Mouse (Mus musculus): ENCODE results near the gene Fancb.
A peak's percentile ranks its signal among the peaks of the same experiment; 100 is the strongest.

Fancb gene

DNA sequence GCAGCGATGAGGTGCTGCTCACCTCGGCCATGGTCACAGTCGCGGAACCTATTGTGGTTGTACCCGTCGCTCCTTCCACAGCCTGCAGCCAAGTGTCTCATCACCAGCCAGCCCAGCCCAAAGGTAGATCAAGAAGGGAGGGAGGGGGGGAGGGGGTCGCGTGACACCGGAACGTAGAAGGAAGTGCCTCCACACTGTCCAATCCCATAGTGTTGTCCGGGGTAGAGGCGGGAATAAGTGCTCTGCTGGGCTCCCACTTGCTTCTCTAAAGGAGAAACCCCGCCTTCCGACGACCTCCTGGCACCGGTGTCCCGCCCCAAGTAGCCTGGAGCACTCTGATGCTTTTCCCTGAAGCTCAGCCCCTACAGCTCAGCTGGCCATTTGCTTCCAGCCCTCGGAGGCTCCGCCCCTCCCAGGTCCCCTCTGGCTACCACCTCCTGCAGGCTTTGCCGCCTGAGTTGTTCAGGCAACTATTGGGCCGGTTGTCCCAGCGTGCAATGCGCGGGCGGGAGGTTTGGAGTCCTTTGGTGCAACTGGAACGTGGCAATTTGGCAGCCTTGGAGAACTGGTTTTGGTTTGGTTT lies at the start of gene Fancb, which contains the start of gene Mospd2:
TSS of gene Fancb (plus strand) at position 400 of the 583 bp plus-strand sequence.
TSS of gene Mospd2 (minus strand) at position 183 of the 583 bp plus-strand sequence.
- peak; percentile 92 to 95 for DNase-seq (ENCODE audit: low spot score in 2 of 2)

DNA sequence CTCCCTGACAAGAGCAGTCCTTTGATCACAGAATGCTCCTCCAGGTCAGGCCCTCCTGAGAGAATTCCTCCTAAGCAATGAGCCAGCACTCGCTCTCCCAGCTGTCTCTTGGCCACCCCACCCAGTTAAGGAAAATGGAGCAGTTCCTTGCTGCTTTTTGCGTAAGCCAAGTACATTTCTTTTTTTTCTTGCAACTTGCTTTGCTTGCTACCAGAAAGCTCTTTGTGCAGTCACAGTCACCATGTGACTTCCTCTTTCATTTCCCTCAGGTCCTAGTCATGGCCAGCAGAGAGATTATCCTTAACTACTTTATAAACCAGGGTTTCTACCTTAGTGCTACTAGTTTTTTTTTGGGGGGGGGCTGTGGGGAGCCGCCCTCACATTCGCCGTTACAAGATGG lies 38.9 kb upstream of the Fancb start:
- peak; percentile 5 to 11 for DNase-seq (ENCODE audit: low spot score in 2 of 2)

DNA sequence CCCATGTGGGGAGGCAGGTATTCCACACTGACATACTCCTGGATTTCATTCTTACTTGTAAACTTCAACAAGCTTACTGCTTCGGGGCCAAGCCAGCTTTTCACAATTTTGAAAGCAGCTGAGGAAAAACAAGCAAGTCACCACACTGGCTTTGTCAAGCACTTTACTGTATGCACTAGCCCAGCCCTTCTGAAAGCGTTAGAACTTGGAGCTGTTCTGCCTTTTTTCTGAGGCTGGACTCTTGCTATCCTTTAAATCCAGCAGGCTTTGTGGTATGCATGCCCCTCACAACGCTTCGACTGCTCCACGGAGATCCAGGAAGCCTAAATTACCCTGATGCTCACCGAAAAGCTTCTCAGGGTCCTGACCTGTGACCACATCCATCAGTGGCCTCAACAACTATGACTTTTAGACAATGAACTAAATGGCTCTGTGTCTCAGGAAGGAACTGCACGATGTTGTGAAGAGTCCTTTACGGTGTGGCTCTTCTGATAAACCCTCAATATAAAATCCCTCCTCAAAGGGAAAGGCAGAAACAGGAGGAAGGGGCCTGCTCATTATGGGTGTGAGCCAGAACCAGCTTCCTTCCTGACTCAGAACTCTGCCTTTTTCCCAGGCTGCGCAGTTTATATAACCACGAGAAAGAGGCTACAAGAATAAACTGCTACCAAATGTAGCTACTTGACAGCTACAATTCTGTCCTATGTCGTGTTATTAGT lies 28.4 kb upstream of the Fancb start:
- peak; percentile 24 to 39 for DNase-seq (ENCODE audit: low spot score in 2 of 2)

DNA sequence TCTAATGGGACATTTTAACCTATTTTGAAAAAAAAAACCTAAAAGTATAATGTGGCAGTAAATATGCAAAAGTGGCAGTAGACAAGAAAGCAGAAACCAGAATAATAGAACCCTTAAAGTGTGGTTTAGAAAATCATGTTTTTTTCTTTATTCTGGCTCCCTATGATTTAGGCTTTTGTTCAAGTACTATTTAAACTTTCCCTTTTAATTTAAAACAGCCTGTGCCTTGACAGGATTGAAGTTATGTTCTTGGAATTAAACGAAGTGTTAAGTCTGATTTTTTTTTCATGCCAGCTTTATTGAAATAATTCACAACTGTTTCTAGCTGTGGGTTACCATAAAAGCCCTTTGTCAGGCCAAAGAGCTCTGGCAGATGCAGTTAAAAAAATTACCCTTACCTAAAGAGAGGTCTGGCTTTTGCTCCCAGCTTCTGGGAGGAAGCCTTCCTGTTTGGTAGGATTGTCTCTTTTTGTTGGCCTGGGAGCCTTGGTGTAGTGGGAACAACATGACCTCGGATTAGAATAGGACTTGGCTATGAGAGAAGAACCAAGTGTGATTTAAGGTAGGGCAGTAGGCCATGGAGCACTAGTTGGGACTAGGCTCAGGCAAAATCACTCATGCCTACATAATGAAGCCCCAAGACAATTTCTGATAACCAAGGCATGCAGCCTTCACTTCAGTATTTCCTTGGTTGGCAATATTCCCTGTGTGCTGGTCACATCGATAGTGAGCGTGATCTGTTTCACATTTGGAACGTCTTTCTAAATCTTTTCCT lies 27.6 kb upstream of the Fancb start:
- DNase-seq (ENCODE audit: low spot score in 2 of 2): peak; percentile 33 to 64

DNA sequence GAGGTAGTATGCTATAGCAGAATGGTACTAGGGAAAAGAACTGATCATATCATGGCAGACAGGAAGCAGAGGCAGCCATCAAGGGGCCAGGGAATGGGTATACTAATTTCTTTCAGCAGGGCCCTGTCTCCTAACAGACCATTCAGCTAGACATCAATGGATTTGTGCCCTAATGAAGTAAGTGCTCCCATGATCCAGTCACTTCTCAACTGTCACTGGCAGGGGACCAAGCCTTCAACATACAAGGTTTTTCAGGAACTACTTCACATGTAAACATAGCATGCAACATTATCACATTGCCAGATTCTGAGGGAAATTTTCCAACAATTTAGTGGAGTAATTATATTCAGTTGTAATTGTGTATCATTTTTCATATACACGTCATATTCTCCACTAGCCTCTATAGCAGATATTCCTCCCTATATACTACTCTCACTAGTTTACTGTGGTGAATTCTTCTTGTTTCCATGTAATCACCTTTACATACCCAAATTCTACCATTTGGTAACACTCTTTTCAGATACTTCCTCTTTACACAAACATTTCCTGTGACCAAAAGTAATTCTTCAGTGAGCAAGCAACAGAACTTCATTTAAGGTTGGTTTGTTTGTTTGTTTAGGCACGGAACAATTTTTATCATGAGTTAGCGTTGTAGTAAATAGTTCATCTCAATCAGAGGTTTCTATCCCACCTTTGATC lies 14.5 kb upstream of the Fancb start:
- DNase-seq (ENCODE audit: low spot score in 2 of 2): no peak

DNA sequence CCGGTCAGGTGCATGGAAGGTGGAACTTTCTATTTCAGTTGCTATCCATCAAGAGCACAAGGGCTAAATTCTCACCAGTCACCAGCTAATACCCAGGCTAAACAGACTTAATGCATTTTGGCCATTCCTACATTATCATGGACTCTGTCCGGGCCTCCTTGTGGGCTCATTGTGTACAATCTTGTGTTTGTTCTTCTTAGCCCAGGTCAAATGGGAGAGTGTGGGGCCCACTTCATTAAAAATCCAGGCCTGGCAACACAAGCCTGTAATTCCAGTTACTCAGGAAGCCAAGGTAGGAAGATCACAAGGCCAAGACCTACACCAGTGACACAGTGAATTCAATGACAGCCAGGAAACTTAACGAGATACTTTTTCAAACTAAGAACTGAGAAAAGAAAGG lies 9.2 kb upstream of the Fancb start:
- no peak for DNase-seq (ENCODE audit: low spot score in 2 of 2)

DNA sequence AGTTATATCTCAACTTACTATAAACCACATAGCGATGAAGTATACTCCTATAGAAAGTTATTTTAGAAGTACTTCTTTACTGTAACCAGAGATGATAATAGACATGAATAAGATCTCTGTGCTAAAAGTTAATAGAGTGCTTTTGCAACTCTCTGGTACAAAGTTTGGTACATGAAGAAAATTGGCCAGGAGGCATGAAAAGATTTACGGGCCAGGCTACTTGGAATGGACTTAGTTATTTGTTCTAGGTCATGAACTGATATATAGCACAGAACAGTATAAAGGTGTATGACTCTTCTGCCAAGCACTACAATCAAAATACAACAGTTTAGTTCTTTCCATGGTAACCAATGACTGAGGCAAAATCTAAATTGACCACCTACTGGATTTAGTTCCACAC lies 1.5 kb upstream of the Fancb start:
- DNase-seq (ENCODE audit: low spot score in 2 of 2): no peak

DNA sequence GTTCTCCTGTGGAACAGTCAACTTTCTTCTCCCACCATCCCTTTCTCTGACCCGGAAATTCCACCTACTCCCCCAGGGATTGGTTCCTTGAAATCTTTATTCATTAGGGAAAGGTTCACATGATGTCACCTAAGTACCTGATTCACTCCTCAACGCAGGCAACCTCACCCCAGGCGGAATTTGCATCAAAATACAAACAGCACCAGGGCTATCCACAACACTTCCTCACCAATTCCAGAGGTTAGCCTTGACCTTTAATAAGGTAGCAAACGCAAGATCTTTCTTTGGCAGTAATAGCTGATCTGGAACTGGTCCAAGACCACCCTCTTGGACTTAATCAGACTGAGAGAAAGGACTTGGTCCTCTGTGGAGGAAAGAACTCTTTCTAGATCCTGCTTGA lies 22.7 kb downstream of the Fancb start:
- DNase-seq (ENCODE audit: low spot score in 2 of 2): peak; percentile 32 to 34

DNA sequence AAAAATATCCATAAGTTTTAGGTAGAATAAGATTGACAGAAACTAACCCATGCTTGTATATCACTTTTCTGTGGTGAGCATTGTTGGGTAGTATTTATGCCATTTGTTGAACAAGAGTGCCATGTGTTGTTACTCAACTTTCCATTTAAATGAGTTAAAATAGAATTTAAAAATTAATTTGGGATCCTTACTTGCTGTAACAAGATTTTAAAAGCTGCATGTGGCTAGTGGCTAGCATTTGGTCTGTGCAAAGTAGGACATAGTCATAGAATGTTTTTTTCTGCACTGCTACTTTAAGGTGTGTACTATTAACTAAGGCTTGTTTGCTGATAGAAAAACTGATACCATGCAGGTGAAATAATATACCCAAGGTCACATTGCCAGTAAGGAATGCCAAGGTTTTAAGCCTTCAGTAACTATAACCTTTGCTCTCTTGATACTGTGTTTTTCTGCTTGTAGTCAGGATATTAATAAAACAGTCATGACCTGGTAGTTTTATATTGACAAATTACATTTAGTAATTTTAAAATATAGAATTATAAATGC lies 24.5 kb downstream of the Fancb start, which contains the start of gene Gm17604:
TSS of gene Gm17604 (minus strand) at position 51 of the 546 bp plus-strand sequence.
- DNase-seq (ENCODE audit: low spot score in 2 of 2): no peak

All from heart, adult 9 months (tissue).